Mouse (Mus musculus) ovary, adult 18-20 months (tissue): ENCODE results near the gene Aldh3b1.

Experiments
- DNase-seq: peaks from one replicate; pipeline ENCODE4 v3.0.0; 2022; ENCODE audit warnings: low spot score, mixed read lengths

Gene Aldh3b1

GRCm38 (mm10) chr19:3880054-3880848, 49.4 kb downstream of the Aldh3b1 start:
- no peak for DNase-seq

- DNase-seq, result no peak
Measured at GRCm38 (mm10) chr19:3875045-3875444, 54.6 kb downstream of the Aldh3b1 start.

GRCm38 (mm10) chr19:3872373-3872772, 57.2 kb downstream of the Aldh3b1 start:
- no peak for DNase-seq

- no peak for DNase-seq
Measured at GRCm38 (mm10) chr19:3871468-3871867, 58.1 kb downstream of the Aldh3b1 start.

- DNase-seq, result no peak
Measured at GRCm38 (mm10) chr19:3868290-3868689, 61.3 kb downstream of the Aldh3b1 start.

- DNase-seq, result no peak
Measured at GRCm38 (mm10) chr19:3864960-3865359, 64.6 kb downstream of the Aldh3b1 start.
